Mouse (Mus musculus) lung, embryonic 15.5 days (tissue): ENCODE data around the gene Msrb3. TPM values are rescaled to one million over a fixed set of nuclear protein-coding genes. Genes with fewer than 3 reads are reported as not detected.
"Not testable (repeated sequence)": the region's sequence is repeated elsewhere in the genome, so short reads cannot be mapped to it uniquely, and the experiment has no call there.

Experiments
- ATAC-seq: fragments of 200-750 bp; cut with Nextera tagmentation; 2 replicates; pipeline ENCODE4 v1.8.0; 2017; ENCODE audit warnings: moderate number of reproducible peaks, borderline replicate concordance; ENCODE audit not compliant: low FRiP score, low TSS enrichment; ENCODE audit errors: extremely low read depth
- H3K27ac ChIP-seq: fragments of 300-500 bp; sonication (generic); 2 replicates; pipeline ENCODE4 v1.5.1; 2015; ENCODE audit warnings: moderate library complexity, mild to moderate bottlenecking, inconsistent platforms
- H3K27me3 ChIP-seq: fragments of 300-500 bp; sonication (generic); 2 replicates; pipeline ENCODE4 v1.6.1; 2015; ENCODE audit warnings: inconsistent platforms
- H3K36me3 ChIP-seq: fragments of 300-500 bp; sonication (generic); 2 replicates; pipeline ENCODE4 v1.6.1; 2015; ENCODE audit warnings: inconsistent platforms
- H3K4me1 ChIP-seq: fragments of 300-500 bp; sonication (generic); 2 replicates; pipeline ENCODE4 v1.6.1; 2015; ENCODE audit warnings: inconsistent platforms
- H3K4me2 ChIP-seq: fragments of 300-500 bp; sonication (generic); 2 replicates; pipeline ENCODE4 v1.6.1; 2015; ENCODE audit warnings: inconsistent platforms, mild to moderate bottlenecking, moderate library complexity
- H3K4me3 ChIP-seq: fragments of 300-500 bp; sonication (generic); 2 replicates; pipeline ENCODE4 v1.5.1; 2015; ENCODE audit warnings: mild to moderate bottlenecking, inconsistent platforms
- H3K9ac ChIP-seq: fragments of 300-500 bp; sonication (generic); 2 replicates; pipeline ENCODE4 v1.6.1; 2015; ENCODE audit warnings: inconsistent platforms
- H3K9me3 ChIP-seq: fragments of 300-500 bp; sonication (generic); 2 replicates; pipeline ENCODE4 v1.6.1; 2016; ENCODE audit warnings: inconsistent platforms
- WGBS: fragments of 180-500 bp; shearing (Covaris S2); methylation state at CpG from one replicate; pipeline ENCODE4 v1.1.7; 2015; 5-methylcytosine and 5-hydroxymethylcytosine counted together
- polyA plus RNA-seq: library from polyadenylated mRNA; unstranded; fragments of >200 nt; fragmentation: Nextera tagmentation; extraction: Ambion mirVana; gene quantifications from 2 replicates; pipeline ENCODE4 v1.2.1, GENCODE M21; 2015

Gene Msrb3
- polyA plus RNA-seq, 1 experiment from 2014 or later, result 15.8 TPM

DNA sequence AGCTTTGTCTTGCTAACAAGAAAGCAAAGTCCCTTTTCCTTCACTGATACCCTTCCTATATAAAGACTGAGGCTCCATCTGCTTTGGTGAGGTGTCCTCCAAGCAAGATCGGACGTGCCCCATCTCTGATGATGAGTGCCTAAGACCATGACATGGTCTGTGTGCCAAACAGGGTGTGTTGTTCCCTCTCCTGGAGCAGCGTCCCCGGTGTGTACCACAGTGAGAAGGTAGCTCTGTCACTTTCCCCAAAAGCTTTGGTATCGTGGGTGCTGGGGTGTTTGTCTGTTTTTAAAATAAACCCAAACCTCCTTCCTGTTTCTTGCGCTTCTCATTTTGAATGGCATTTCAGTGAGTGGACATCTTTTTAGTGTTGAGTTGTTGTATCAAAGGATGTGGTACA, 139.0 kb downstream of the Msrb3 start:
- WGBS, result 87% methylated on average over 6 of the region's 6 CpGs
- H3K27ac ChIP-seq, result no peak overlapping the region
- no peak for ATAC-seq

DNA sequence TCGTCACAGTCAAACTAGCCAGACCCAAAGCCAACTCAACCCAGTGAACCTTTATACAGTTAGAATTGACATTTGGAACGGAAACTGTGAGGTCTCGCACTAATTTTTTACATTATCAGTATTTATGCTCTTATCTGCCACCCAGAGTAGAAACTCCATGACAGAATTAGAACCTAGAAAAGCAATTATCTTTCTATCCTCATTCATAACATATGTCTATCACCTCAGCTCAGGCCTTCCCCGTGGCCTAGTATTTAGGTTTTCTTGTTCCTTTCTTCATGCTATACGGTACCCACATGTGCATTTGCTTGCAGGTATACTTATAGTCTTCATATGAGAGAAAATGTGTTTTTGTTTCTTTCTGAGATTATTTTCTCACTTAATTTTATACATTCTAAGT, 146.4 kb downstream of the Msrb3 start:
- H3K4me1 ChIP-seq, result peaks cover 11% of the 10 kb centered on the region
- no peak overlapping the region for H3K4me3 ChIP-seq
- ATAC-seq, result no peak
- no peak overlapping the region for H3K27ac ChIP-seq
- WGBS, result 78% methylated on average over 5 of the region's 5 CpGs
- H3K4me2 ChIP-seq, result no peak overlapping the region
- H3K27me3 ChIP-seq, result no peaks in the 10 kb centered on the region
- no peak overlapping the region for H3K9ac ChIP-seq
- no peaks in the 10 kb centered on the region for H3K9me3 ChIP-seq
- no peaks in the 10 kb centered on the region for H3K36me3 ChIP-seq

More for the DNA sequence above, 139.0 kb downstream of the Msrb3 start:
- Histone ChIP-seq H3K36me3 (no peaks in the 10 kb centered on the region), H3K9ac (no peak overlapping the region), H3K9me3 (no peaks in the 10 kb centered on the region), H3K27me3 (no peaks in the 10 kb centered on the region), H3K4me3 (no peak overlapping the region), H3K4me1 (peaks cover 17% of the 10 kb centered on the region), H3K4me2 (no peak overlapping the region)

DNA sequence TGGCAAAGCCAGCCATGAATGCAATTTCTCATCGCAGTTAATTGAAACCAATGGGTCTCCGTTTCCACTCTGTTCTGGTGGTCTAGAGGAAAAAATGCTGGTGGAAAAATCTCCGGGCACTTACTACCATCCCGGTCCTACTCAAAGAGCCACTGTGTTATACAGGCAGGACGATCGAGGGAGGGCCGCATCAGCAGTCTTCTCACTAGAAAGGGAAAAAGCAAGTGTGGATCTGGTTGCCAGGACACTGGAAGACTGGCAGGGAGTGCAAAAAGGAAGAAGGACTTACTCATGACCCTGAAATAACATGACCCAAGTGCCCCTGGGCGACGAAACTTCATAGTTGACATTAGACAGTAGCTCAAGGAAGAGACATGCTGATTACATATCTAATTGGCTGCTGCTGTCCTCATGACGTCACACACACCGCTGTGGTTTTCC, 147.1 kb downstream of the Msrb3 start:
- peak overlapping the region; percentile 57; the same call in 1 of the 2 replicates for H3K27ac ChIP-seq
- H3K27me3 ChIP-seq, result no peaks in the 10 kb centered on the region
- peaks cover 11% of the 10 kb centered on the region for H3K4me1 ChIP-seq
- no peak overlapping the region for H3K4me3 ChIP-seq
- ATAC-seq, result peak; percentile 34; the same call in 1 of the 2 replicates
- H3K9me3 ChIP-seq, result no peaks in the 10 kb centered on the region
- no peak overlapping the region for H3K9ac ChIP-seq
- peak overlapping the region; percentile 11; the same call in 1 of the 2 replicates for H3K4me2 ChIP-seq
- 39% methylated on average over 11 of the region's 11 CpGs for WGBS
- H3K36me3 ChIP-seq, result no peaks in the 10 kb centered on the region

DNA sequence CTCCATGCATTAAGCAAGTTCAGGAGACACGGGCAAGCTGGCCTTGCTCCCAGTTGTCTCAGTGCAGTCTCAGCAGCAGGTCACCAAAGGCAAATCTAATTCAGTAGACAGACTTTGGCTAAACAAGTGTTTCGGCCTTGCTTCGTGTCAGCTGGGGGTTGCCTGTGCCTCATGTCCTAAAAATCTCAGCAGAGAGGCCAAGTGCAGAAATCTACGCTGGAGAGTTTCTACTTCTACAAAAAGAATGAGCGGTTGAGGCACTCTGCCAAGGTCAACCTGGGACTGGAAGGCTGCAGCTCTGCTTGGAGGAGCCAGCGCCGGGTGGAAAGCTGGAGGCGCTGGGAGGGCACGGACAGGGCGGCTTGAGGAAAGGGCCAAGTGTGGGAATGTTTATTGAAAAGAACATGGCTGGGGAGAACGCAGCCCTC, 147.6 kb downstream of the Msrb3 start:
- Histone ChIP-seq H3K27ac (peak overlapping the region; percentile 57; the same call in 1 of the 2 replicates), H3K9ac (no peak overlapping the region), H3K4me1 (peaks cover 11% of the 10 kb centered on the region), H3K36me3 (no peaks in the 10 kb centered on the region), H3K9me3 (no peaks in the 10 kb centered on the region), H3K4me3 (no peak overlapping the region), H3K4me2 (peak overlapping the region; percentile 11; the same call in 1 of the 2 replicates), H3K27me3 (no peaks in the 10 kb centered on the region)
- WGBS, result 20% methylated on average over 11 of the region's 11 CpGs
- ATAC-seq, result peak; percentile 83

DNA sequence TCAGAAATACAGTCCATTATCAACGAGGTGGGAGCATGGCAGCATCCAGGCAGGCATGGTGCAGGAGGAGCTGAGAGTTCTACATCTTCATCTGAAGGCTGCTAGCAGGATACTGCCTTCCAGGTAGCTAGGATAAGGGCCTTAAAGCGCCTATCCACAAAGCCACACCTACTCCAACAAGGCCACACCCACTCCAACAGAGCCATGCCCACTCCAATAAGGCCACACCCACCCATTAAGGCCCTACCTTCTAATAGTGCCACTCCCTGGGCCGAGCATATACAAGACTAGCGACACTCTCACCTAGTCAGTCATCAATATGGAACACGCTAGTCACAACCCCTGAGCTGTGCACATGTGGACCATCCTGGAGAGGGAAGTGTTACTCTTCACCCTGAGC, 149.3 kb downstream of the Msrb3 start:
- H3K9me3 ChIP-seq, H3K27me3 ChIP-seq, H3K36me3 ChIP-seq, H3K4me2 ChIP-seq, ATAC-seq, H3K9ac ChIP-seq, H3K27ac ChIP-seq, H3K4me3 ChIP-seq: not testable (repeated sequence)
- 94% methylated on average over 5 of the region's 5 CpGs for WGBS
- peaks cover 22% of the 10 kb centered on the region for H3K4me1 ChIP-seq

DNA sequence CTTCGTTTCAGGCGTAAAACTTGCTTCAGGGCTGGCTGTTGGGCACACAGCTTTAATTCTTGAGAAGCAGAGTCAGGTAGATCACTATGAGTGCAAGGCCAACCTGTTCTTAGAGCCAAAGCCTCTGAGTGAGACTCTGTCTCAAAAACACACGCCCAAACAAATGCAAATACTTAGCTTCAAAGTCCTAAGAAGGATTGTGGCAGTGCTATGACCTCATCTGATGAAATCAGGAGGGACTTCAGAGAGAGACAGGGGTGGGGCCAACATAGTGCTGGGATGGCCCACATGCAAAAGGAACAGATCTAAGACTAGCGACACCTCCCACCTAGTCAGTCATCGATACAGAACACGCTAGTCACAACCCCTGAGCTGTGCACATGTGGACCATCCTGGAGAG, 150.7 kb downstream of the Msrb3 start:
- H3K4me2 ChIP-seq, result no peak overlapping the region
- no peak overlapping the region for H3K27ac ChIP-seq
- ATAC-seq, result no peak
- no peak overlapping the region for H3K4me3 ChIP-seq
- H3K27me3 ChIP-seq, result no peaks in the 10 kb centered on the region; the same call in 1 of the 2 replicates
- 83% methylated on average over 6 of the region's 6 CpGs for WGBS
- peaks cover 26% of the 10 kb centered on the region for H3K4me1 ChIP-seq
- H3K9ac ChIP-seq, result no peak overlapping the region
- H3K36me3 ChIP-seq, result no peaks in the 10 kb centered on the region
- no peaks in the 10 kb centered on the region for H3K9me3 ChIP-seq

DNA sequence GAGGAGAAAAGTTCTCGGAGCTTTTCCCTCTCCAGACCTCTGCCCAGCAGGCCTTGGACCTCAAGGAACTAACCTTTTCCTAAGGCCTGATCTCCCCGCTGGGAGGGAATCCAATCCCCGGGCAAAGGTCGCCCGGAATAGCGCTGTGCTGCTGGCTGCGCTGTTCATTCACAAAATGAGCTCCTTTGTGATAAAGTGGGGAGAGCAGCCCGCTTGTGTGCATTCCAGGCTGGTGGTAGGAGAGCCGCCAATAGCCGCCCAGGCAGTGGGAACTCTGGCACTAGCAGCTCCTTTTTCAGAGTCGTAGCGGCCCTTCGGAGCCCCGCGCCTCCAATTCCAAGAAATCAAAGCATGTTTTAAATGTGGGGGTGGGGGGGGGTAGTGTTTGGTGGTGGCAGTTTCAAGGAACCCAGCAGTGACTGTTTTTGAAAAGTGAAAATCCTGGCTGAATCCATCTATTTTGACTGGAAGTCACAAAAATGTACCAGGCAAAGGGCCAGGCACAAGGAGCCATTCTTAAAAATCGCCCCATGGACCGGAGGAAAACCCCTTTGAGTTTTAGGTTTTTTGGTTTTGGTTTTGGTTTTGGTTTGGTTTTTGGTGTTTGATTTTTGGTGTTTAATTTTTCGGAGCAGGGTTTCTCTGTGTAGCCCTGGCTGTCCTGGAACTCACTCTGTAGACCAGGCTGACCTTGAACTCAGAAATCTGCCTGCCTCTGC, 153.6 kb downstream of the Msrb3 start:
- 0 out of 2 replicates have a peak overlapping the region, but pooled peaks have one; percentile 1 for H3K27ac ChIP-seq
- 0 out of 2 replicates have a peak overlapping the region, but pooled peaks have one; percentile 23 for H3K9ac ChIP-seq

DNA sequence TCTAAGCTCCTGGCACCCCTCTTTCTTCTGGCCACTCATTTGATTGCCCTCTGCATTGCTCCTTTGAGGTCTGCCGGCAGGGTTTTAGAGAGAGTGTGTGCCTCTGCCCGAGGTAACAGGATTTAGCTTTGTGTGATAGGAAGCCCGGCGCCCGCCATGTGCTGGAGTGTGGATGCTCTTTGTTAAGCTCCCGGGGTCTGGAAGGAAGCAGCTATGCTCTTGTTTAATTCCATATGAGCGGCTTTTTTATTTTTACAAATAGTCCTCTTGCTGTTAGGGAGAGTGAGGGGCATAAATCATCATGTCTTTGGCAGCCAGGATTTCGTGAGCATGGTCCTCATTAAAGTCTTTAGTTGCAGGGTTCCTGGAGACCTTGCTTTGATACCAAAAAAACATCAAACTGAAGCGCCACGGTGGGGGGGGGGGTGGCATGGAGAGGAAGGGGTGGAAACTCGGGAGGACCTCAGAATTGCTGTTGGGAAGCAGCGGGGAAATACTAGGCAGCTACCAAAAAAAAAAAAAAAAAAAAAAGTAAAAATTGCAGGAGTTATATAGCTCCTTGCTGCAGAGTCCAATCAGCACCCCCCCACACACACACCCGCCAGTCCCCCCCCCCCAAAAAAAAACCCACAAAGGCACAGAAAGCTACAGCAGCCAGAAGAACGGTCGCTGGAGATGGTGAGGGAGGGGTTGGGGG, 154.3 kb downstream of the Msrb3 start:
- ATAC-seq, result peak; percentile 29; the same call in 1 of the 2 replicates
- Histone ChIP-seq H3K9me3 (no peaks in the 10 kb centered on the region), H3K4me2 (peak overlapping the region; percentile 71), H3K27ac (0 out of 2 replicates have a peak overlapping the region, but pooled peaks have one; percentile 1), H3K27me3 (peaks cover 4% of the 10 kb centered on the region; the same call in 1 of the 2 replicates), H3K4me3 (peak overlapping the region; percentile 32), H3K4me1 (peaks cover 14% of the 10 kb centered on the region), H3K9ac (0 out of 2 replicates have a peak overlapping the region, but pooled peaks have one; percentile 23), H3K36me3 (no peaks in the 10 kb centered on the region)
- 5% methylated on average over 15 of the region's 15 CpGs for WGBS

More for the DNA sequence above, 153.6 kb downstream of the Msrb3 start:
- H3K9me3 ChIP-seq, result no peaks in the 10 kb centered on the region
- peak overlapping the region; percentile 32 for H3K4me3 ChIP-seq
- peak; percentile 85 for ATAC-seq
- WGBS, result 8% methylated on average over 18 of the region's 18 CpGs
- peak overlapping the region; percentile 71 for H3K4me2 ChIP-seq
- H3K36me3 ChIP-seq, result no peaks in the 10 kb centered on the region
- peaks cover 4% of the 10 kb centered on the region; the same call in 1 of the 2 replicates for H3K27me3 ChIP-seq
- H3K4me1 ChIP-seq, result peaks cover 14% of the 10 kb centered on the region

DNA sequence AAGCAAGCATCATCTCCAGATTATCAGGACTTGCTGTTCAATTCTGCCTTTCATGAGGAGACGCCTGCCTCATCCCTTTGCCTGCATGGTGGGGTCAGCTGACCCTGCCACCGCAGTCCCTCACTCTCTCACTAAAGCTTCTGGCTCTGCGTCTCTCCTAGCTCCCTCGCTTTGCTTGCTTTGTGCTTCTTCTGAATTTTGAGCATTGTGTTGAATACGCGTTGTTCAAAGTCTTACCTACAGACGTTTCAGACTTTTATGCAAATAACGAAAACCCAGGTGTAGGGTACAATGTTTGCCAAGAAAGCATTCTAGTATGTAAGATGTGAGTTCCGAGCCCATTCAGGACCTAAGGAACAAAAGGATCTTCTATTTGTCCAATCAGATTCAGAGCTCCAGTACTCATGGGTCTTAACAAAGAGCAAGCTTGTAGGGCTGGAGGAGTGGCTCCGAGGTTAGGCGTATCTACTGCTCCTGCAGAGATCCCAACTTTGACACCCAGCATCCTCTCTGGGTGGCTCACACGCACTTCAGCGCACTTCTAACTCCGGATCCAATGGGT, 162.3 kb downstream of the Msrb3 start:
- H3K9me3 ChIP-seq, result no peaks in the 10 kb centered on the region
- peaks cover 11% of the 10 kb centered on the region; the same call in 1 of the 2 replicates for H3K4me1 ChIP-seq
- WGBS, result 47% methylated on average over 14 of the region's 14 CpGs
- H3K27me3 ChIP-seq, result no peaks in the 10 kb centered on the region; the same call in 1 of the 2 replicates
- H3K4me2 ChIP-seq, result peak overlapping the region; percentile 51
- H3K36me3 ChIP-seq, result no peaks in the 10 kb centered on the region
- no peak for ATAC-seq
- H3K4me3 ChIP-seq, result no peak overlapping the region
- H3K27ac ChIP-seq, result no peak overlapping the region
- no peak overlapping the region for H3K9ac ChIP-seq

DNA sequence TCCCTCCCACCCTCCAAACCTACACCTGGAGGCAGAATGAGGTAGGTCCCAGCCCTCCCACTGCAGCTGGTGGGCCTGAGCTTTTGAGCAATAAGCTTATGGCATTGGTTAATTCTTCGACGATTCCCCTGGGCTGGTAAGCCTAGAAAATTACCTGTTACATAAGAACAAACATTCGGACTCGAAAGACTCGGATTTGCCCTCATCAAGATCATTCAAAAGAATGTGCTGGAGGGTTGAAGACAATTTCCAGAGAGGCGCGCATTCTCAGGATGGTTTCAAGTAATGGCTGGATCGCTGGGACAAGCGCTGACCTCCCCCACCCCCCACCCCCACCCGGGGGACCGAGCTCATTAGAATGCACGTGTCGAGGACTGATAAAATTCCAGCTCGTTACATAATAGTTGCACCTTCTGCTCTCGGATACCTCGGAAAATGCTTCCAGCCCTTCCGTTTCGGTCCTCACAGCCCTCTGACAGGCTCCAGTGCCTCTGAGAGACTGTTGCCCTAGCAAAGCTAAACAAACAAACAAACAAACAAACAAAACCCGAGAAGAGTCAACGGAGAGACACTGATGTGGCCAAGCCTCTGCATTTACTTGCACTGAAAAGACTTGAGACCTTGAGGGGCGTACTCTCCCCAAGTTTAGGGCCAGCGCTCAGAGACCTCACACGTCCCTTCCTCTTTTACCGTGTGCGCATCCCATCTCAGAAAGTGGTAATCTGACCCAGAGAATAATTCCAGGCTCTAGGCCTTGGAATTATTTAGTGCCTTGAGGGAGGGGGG, 163.0 kb downstream of the Msrb3 start:
- Histone ChIP-seq H3K4me2 (peak overlapping the region; percentile 51), H3K36me3 (no peaks in the 10 kb centered on the region), H3K4me3 (peak overlapping the region; percentile 7; the same call in 1 of the 2 replicates), H3K27me3 (no peaks in the 10 kb centered on the region; the same call in 1 of the 2 replicates), H3K9ac (no peak overlapping the region), H3K27ac (no peak overlapping the region), H3K4me1 (peaks cover 11% of the 10 kb centered on the region; the same call in 1 of the 2 replicates), H3K9me3 (no peaks in the 10 kb centered on the region)
- WGBS, result 18% methylated on average over 25 of the region's 25 CpGs
- ATAC-seq, result no peak

DNA sequence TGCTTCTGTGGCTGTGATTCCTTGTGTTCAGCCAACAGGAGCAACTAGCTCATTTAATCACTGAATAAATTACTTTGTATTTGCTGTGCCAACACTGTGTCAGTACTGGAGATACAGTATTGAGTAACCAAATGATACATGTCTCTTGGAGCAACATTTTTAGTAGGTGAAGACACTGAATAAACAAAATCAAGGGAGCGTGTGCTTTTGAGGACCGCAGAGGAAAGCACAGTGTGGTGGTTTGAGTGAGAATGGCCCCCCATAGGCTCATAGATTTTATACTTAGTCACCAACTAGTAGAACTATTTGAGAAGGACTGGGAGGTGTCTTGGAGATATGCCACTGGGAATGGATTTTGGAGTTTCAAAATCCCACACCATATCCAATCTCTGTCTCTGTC, 164.5 kb downstream of the Msrb3 start:
- Histone ChIP-seq H3K4me2 (no peak overlapping the region), H3K4me3 (no peak overlapping the region), H3K27ac (no peak overlapping the region), H3K9me3 (no peaks in the 10 kb centered on the region), H3K4me1 (peaks cover 11% of the 10 kb centered on the region; the same call in 1 of the 2 replicates), H3K36me3 (no peaks in the 10 kb centered on the region), H3K27me3 (no peaks in the 10 kb centered on the region; the same call in 1 of the 2 replicates), H3K9ac (no peak overlapping the region)
- no peak for ATAC-seq
- 76% methylated on average over 2 of the region's 2 CpGs for WGBS
